Mouse (Mus musculus) layer of hippocampus, adult 11-12 months (tissue): ENCODE measurements at regions not wholly inside any gene's neighbourhood (a gene's known extent, or its start where the extent isn't known, plus 50 kb on each side); places are given as distances from the start of the nearest gene placed in this dataset.

Experiments
- DNase-seq: peaks from one replicate; pipeline ENCODE4 v3.0.0; 2022; ENCODE audit warnings: low spot score

- DNase-seq: peak; percentile 5
Measured at GRCm38 (mm10) chr5:131377136-131377535, 68.8 kb upstream of the Galnt17 start.

DNA sequence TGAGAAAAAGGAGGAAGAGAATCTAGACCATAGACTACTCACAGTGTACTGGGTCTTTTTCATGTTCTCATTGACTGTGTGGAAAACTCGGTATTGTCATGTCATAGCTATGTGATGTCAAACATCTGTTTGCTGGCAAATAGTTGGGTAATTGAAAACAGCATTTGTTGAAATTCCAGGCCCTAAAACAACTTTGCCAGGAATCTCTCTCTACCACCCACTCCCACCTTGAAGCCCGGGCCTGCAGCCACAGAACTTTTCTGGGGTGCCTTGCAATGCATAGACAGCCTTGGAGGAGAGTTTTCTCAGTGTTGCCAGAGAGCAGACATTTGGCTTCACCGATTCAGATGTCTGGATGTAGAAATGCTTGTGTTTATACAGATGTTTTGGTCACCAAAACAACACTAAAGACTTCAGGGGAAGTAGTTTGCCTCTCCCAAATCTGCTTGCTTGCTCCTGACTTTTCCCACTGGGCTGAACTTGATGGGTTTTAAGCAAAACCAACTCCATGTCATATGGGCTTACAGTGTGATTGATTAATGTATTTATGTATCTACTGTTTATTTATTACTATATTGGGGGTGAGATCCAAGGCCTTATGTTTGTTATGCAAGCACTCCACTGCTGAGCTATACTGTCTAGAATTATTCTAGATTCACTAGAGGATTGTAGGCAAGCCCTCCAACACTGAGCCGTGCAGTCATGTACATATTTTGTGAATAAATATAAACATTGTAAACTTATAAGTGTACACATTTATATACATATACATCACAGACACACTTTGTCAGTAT lies 63.2 kb upstream of the Galnt17 start:
- no peak for DNase-seq

GRCm38 (mm10) chr5:131367461-131367860 lies 59.2 kb upstream of the Galnt17 start:
- DNase-seq: no peak

GRCm38 (mm10) chr5:131359831-131360230 lies 51.5 kb upstream of the Galnt17 start:
- peak; percentile 28 for DNase-seq
